ENCODE assay signal across 17 mouse cellular contexts in genomic region chr10:20202818-20203217, GRCm38 (mm10). TPM values are rescaled to one million over a fixed set of nuclear protein-coding genes. Genes with fewer than 3 reads are reported as not detected.
DNase-seq lines count a peak whose midpoint lies in the region; ATAC-seq and TF ChIP-seq lines count a peak whose summit lies in the region.
"Had no signal": no experiment of that assay in that cellular context is flagged by ENCODE, and none has a peak within 500 bp of the region (broad histone marks: within the 10 kb centered on the region; RNA-seq: fewer than 3 reads in every experiment).

No protein-coding gene starts in this region.

- no peaks in the 10 kb centered on the region for H3K27me3 ChIP-seq in neural tube, embryonic 14.5 days (ENCODE audit: control insufficient read depth, insufficient read depth, low read length)
- no peaks in the 10 kb centered on the region for H3K27me3 ChIP-seq in hindbrain, postnatal 0 days (ENCODE audit: insufficient read depth, low read length)
- no peaks in the 10 kb centered on the region for H3K27me3 ChIP-seq in stomach, postnatal 0 days (ENCODE audit: control insufficient read depth, insufficient read depth, low read length)
- H3K27me3 ChIP-seq: liver, embryonic 13.5 days had no signal

- H3K4me1 ChIP-seq in neural tube, embryonic 14.5 days (ENCODE audit: control insufficient read depth, insufficient read depth, low read length), result no peaks in the 10 kb centered on the region
- H3K4me1 ChIP-seq in hindbrain, postnatal 0 days (ENCODE audit: insufficient read depth, low read length), result no peaks in the 10 kb centered on the region; the same call in 1 of the 2 replicates
- no peaks in the 10 kb centered on the region for H3K4me1 ChIP-seq in stomach, postnatal 0 days (replicated peaks; ENCODE audit: control insufficient read depth, insufficient read depth)

- ATAC-seq in neural tube, embryonic 14.5 days (ENCODE audit: low read depth), result peak; percentile 47; the same call in 1 of the 2 replicates
- ATAC-seq in hindbrain, postnatal 0 days, result peak; percentile 52; the same call in 1 of the 2 replicates
- peak; percentile 25; the same call in 1 of the 2 replicates for ATAC-seq in stomach, postnatal 0 days (ENCODE audit: low FRiP score, low TSS enrichment)

- H3K9me3 ChIP-seq in neural tube, embryonic 14.5 days (ENCODE audit: control insufficient read depth, low read length), result no peaks in the 10 kb centered on the region
- no peaks in the 10 kb centered on the region for H3K9me3 ChIP-seq in hindbrain, postnatal 0 days (ENCODE audit: low read length)
- no peaks in the 10 kb centered on the region for H3K9me3 ChIP-seq in stomach, postnatal 0 days (ENCODE audit: control insufficient read depth, low read length)
- H3K9me3 ChIP-seq: G1E; liver, embryonic 13.5 days had no signal

- H3K27ac ChIP-seq in neural tube, embryonic 14.5 days (ENCODE audit: low read depth, low read length), result no peak overlapping the region
- no peak overlapping the region for H3K27ac ChIP-seq in hindbrain, postnatal 0 days
- no peak overlapping the region for H3K27ac ChIP-seq in stomach, postnatal 0 days (replicated peaks)
- H3K27ac ChIP-seq: liver, embryonic 13.5 days had no signal

- no peaks in the 10 kb centered on the region for H3K36me3 ChIP-seq in neural tube, embryonic 14.5 days (ENCODE audit: control insufficient read depth, insufficient read depth, low read length)
- no peaks in the 10 kb centered on the region for H3K36me3 ChIP-seq in hindbrain, postnatal 0 days (ENCODE audit: insufficient read depth, low read length)
- H3K36me3 ChIP-seq in stomach, postnatal 0 days (ENCODE audit: control insufficient read depth, insufficient read depth, low read length), result no peaks in the 10 kb centered on the region
- H3K36me3 ChIP-seq: G1E; liver, embryonic 13.5 days had no signal

- WGBS in neural tube, embryonic 14.5 days, result 37% methylated on average over 6 of the region's 6 CpGs
- WGBS in hindbrain, postnatal 0 days, result 44% methylated on average over 6 of the region's 6 CpGs
- WGBS in stomach, postnatal 0 days, result 61% methylated on average over 6 of the region's 6 CpGs

- DNase-seq in layer of hippocampus, adult 11-12 months (ENCODE audit: low spot score), result peak; percentile 55
- DNase-seq in layer of hippocampus, adult 9-10 months (ENCODE audit: low spot score), result no peak
- no peak for DNase-seq in neural tube, embryonic 10.5 days (ENCODE audit: extremely low spot score, low spot score)
- no peak for DNase-seq in hindbrain, postnatal 0 days (ENCODE audit: low spot score)
- DNase-seq in stomach, postnatal 0 days (ENCODE audit: low spot score), result no peak
- no peak for DNase-seq in cerebellum, adult 11-12 months
- DNase-seq: adrenal gland, adult 2 months; cerebellum, adult 8-10 months; embryo, embryonic 11 days; gastrocnemius, postnatal 14 days; heart, postnatal 36 days; liver, embryonic 13.5 days had no signal

- H3K4me2 ChIP-seq in neural tube, embryonic 14.5 days (ENCODE audit: low read depth, low read length), result no peak overlapping the region
- H3K4me2 ChIP-seq in hindbrain, postnatal 0 days (ENCODE audit: low read depth, low read length), result no peak overlapping the region
- H3K4me2 ChIP-seq in stomach, postnatal 0 days (replicated peaks; ENCODE audit: low read depth), result no peak overlapping the region
- H3K4me2 ChIP-seq: heart, embryonic 11.5 days; liver, embryonic 13.5 days; midbrain, embryonic 11.5 days had no signal

- H3K4me3 ChIP-seq in neural tube, embryonic 14.5 days (ENCODE audit: low read depth, low read length), result no peak overlapping the region
- H3K4me3 ChIP-seq in hindbrain, postnatal 0 days (ENCODE audit: low read length), result no peak overlapping the region
- H3K4me3 ChIP-seq in stomach, postnatal 0 days (ENCODE audit: low read depth, low read length), result no peak overlapping the region
- H3K4me3 ChIP-seq: liver, embryonic 13.5 days; myocyte had no signal

- TF ChIP-seq CTCF in hindbrain, postnatal 0 days (IDR thresholded peaks at IDR 0.05; ENCODE audit: low read depth), result no peak
- no peak for TF ChIP-seq CTCF in stomach, postnatal 0 days (IDR thresholded peaks at IDR 0.05; ENCODE audit: low read depth)

- no peak for TF ChIP-seq EP300 in stomach, postnatal 0 days (optimal IDR thresholded peaks at IDR 0.05)

- H3K9ac ChIP-seq in neural tube, embryonic 14.5 days (replicated peaks; ENCODE audit: low read depth, low read length), result no peak overlapping the region
- no peak overlapping the region for H3K9ac ChIP-seq in hindbrain, postnatal 0 days (replicated peaks; ENCODE audit: low read length)
- no peak overlapping the region for H3K9ac ChIP-seq in stomach, postnatal 0 days (ENCODE audit: low read length)
- H3K9ac ChIP-seq: liver, embryonic 13.5 days had no signal

RNA-seq across cellular contexts. Expression of gene Map7, which starts 54.5 kb away (rescaled TPM):
- 7.4 and 15.5 TPM in 2 replicates for polyA plus RNA-seq in neural tube, embryonic 14.5 days (2014; fragmentation: Nextera tagmentation; extraction: Ambion mirVana)
- total RNA-seq in hindbrain, postnatal 0 days (2014; rRNA removed), result 7.2 and 15.1 TPM in 2 replicates
- polyA plus RNA-seq in hindbrain, postnatal 0 days (2015; fragmentation: Nextera tagmentation; extraction: Ambion mirVana), result 6.2 and 9.4 TPM in 2 replicates
- 23.0 TPM in 2 replicates for polyA plus RNA-seq in stomach, postnatal 0 days (2015; fragmentation: Nextera tagmentation; extraction: Ambion mirVana)
